Mouse (Mus musculus) kidney, adult 8-10 months (tissue): ENCODE measurements around the gene Polr1d.
A peak's percentile ranks its signal among the peaks of the same experiment; 100 is the strongest.

Experiments
- DNase-seq, 2 experiments: peaks; one replicate each; pipeline ENCODE4 v3.0.0; 2022

The Polr1d gene

DNA sequence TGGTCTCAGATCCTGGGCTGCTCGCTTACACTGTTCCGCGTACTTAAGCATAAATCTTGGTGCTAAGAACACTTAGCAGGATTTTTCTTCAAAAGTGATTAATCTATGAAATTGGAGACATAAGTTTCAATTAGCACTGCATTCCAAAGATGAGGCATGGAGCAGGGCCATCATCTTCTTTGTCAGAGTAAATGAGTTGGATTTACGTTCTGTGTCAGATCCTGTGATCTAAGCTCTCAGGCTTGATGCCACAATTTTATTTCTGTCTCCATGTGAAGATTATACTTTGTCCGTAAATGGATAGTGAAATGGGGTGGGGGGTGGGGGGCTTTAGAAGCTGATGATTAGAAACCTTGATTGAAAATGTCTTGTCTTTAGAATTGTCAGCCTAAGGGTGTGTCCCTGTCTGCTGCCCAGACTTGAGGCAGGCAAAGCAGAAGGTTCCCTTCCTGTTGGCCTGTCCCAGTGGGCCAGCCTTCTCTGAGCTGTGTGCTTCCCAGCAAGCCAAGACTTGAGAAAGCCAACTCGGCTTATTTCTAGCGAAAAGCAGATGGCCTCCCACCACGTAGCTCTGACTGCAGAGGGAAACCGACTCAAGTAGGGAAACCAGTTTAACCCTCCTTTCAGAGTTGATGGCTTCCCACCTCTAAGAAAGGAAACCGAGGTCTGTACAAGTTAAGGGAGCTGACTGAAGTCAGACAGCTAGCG lies 13.6 kb downstream of the Polr1d start:
- DNase-seq: no peak

- DNase-seq: no peak
Observed at GRCm38 (mm10) chr5:147092448-147092847, 15.6 kb downstream of the Polr1d start.

DNA sequence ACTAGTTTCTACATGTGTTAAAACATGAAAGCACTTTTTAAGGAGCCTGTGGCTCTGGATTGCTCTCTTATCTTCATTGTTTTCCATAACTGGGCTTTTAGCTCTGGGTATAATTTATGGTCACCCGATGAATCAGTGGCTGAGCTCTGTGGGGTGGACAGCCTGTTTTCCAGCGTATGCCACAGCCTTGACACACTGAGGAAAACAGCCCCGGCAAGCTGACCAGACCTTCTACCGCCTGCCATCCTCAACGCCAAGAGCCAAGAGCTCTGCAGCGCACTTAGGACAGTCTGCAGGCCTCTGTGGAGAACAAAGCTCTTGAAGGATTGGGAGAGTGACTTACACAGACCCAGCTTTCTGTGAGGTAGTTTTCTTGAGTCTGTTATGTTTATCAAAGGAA lies 17.4 kb downstream of the Polr1d start:
- DNase-seq: no peak

GRCm38 (mm10) chr5:147096586-147096985 lies 19.7 kb downstream of the Polr1d start:
- no peak for DNase-seq

DNA sequence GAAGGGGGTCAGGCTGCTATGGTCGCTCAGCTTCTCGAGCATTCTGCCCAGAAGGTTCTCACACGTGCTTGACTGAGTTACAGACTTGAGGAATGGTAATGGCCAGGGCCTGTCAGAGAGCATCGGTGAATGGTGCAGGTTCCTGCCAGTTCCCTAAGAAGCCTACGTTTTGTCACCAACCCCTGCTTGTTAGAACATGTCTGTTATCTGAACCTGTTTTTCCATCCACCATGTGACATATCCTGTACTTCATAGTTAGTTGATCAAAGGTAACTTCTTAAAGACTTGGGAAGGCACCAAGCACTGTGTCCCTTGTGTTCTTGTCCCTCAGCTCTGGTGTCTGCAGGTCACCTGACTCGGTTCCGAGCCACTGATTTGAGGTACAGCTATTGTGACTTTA lies 21.8 kb downstream of the Polr1d start:
- no peak for DNase-seq

- DNase-seq: no peak
Observed at GRCm38 (mm10) chr5:147100180-147100579, 23.3 kb downstream of the Polr1d start.

- no peak for DNase-seq
Observed at GRCm38 (mm10) chr5:147102295-147102694, 25.4 kb downstream of the Polr1d start.

GRCm38 (mm10) chr5:147107276-147107675 lies 30.4 kb downstream of the Polr1d start:
- no peak for DNase-seq

DNA sequence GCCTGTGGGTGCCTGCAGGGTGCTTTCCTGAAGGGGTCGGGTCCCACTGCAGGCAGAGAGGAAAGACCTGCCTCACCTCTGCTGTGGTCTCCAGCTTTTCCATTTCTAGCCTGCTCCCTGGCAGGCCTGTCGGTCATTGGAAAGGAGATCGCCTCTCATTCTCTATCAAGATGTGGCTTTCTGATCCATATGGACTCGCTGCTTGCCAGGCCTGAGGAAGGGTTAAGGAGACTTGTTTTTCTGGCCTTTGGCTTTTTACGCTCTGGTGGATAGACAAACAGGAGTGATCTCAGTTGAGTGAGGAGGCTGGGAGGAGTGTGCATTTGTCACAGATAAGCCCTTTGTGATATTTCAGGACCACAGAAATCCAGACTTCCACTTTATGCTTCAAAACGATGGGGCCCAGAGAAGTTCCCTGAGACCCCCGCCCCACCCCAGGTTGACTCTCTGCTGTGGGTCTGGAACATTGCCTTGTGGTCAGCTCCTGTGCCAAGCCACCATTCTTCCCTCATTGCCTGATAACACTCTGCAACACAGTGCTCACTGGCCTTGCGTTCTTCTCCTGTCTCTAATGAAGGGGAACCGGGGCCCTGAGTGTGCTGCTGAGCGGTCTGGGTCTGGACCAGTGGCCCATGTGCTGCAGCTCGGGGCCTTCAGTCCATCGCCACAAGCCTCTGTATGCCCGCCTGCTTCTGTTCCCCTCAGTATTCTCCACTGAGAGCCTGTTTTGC lies 32.2 kb downstream of the Polr1d start:
- peak; percentile 48 to 55 for DNase-seq

GRCm38 (mm10) chr5:147114738-147115137 lies 37.9 kb downstream of the Polr1d start:
- no peak for DNase-seq

- DNase-seq: no peak
Observed at GRCm38 (mm10) chr5:147115631-147116030, 38.8 kb downstream of the Polr1d start.

DNA sequence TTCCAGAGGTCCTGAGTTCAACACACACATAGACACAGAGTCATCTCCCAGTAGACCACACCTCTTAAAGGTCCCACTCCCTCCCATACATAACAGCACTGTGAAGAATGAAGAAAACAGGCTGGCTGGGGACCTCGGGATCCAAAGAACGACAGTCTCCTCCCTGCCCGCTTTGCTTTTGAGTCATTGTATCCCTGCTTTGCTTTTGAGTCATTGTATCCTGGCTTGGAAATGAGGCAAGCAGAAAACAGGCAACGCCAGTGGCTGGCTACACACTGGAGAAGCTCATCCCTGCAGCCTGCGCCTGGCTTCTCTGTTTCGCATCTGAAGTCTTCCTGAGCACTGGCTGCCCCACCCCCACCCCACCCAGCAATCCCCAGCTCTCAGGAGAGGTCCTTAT lies 40.2 kb downstream of the Polr1d start:
- DNase-seq: no peak

- no peak for DNase-seq
Observed at GRCm38 (mm10) chr5:147121146-147121545, 44.3 kb downstream of the Polr1d start.

DNA sequence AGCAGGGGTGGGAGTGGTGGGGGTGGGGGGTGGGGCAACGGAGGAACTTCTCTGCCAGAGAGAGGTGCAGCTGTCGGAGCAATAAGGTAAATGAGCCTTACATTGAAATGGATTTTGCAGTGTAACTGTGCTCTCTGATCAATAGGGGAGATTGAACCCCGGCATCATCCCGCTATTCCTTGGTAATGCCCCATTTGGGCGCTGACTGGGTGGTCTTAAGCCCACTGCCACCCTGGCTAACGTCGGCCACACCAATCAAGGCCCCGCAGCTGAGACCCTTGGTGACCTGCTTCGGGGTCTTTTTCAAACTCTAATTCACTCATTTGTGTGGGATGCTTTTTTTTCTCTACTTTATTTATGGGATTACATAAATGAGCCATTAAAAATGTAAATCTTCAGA lies 47.9 kb downstream of the Polr1d start:
- DNase-seq: no peak

GRCm38 (mm10) chr5:147125542-147126185 lies 48.8 kb downstream of the Polr1d start:
- DNase-seq: no peak

- no peak for DNase-seq
Observed at GRCm38 (mm10) chr5:147127860-147128259, 51.0 kb downstream of the Polr1d start.

GRCm38 (mm10) chr5:147129484-147129883 lies 52.6 kb downstream of the Polr1d start:
- DNase-seq: no peak

GRCm38 (mm10) chr5:147131912-147132311 lies 55.1 kb downstream of the Polr1d start:
- DNase-seq: no peak

GRCm38 (mm10) chr5:147133662-147134061 lies 56.8 kb downstream of the Polr1d start:
- DNase-seq: no peak

GRCm38 (mm10) chr5:147134341-147135088 lies 57.7 kb downstream of the Polr1d start:
- no peak for DNase-seq

GRCm38 (mm10) chr5:147135089-147135446 lies 58.2 kb downstream of the Polr1d start:
- DNase-seq: no peak

- no peak for DNase-seq
Observed at GRCm38 (mm10) chr5:147135994-147136393, 59.1 kb downstream of the Polr1d start.

DNA sequence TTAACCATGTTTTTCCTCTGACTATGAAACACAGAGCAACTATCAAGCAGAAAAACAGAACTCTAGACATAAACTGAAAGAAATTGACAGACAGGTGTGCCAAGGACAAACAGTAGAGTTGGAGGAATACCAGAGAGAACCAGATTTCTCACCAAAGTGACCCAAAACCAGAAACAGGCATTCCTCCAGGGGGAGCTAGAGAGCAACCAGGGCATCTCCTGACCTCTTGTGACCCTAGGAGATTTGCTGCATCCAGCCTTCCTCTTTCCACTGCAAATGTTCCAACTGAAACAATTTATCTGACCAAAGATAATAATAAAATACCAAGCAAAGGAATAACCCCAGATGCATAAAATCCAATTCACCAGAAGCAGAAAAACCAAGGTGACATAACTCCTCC lies 70.5 kb downstream of the Polr1d start:
- DNase-seq: no peak
